Mouse (Mus musculus): ENCODE results near the gene Rab3a. TPM values are rescaled to one million over a fixed set of nuclear protein-coding genes. Genes with fewer than 3 reads are reported as not detected.

Rab3a gene
- polyA plus RNA-seq, 1 experiment from 2014 or later = 180 TPM

Small RNAs within 50 kb of the gene (microRNA-seq; reads per million reads assigned to microRNA genes)
- not detected for gene Mir7240

Other genes starting within 250 kb of the Rab3a start
- gene Rex1bd, start 247.9 kb upstream of the Rab3a start, polyA plus RNA-seq (2015; fragmentation: Nextera tagmentation; extraction: Ambion mirVana) = 150 and 154 TPM in 2 replicates
- 812 and 920 TPM in 2 replicates for gene Uba52, start 243.9 kb upstream of the Rab3a start, polyA plus RNA-seq (2015; fragmentation: Nextera tagmentation; extraction: Ambion mirVana)
- gene Fkbp8, start 227.0 kb upstream of the Rab3a start, polyA plus RNA-seq (2015; fragmentation: Nextera tagmentation; extraction: Ambion mirVana) = 357 and 385 TPM in 2 replicates
- 52.5 and 53.6 TPM in 2 replicates for gene Kxd1, start 226.7 kb upstream of the Rab3a start, polyA plus RNA-seq (2015; fragmentation: Nextera tagmentation; extraction: Ambion mirVana)
- gene Ell, start 215.2 kb upstream of the Rab3a start, polyA plus RNA-seq (2015; fragmentation: Nextera tagmentation; extraction: Ambion mirVana) = 16.5 and 16.6 TPM in 2 replicates
- 87.1 and 105 TPM in 2 replicates for gene Isyna1, start 160.3 kb upstream of the Rab3a start, polyA plus RNA-seq (2015; fragmentation: Nextera tagmentation; extraction: Ambion mirVana)
- gene Ssbp4, start 145.8 kb upstream of the Rab3a start, polyA plus RNA-seq (2015; fragmentation: Nextera tagmentation; extraction: Ambion mirVana) = 81.9 and 101 TPM in 2 replicates
- 0.65 and 0.68 TPM in 2 replicates for gene Lrrc25, start 138.5 kb upstream of the Rab3a start, polyA plus RNA-seq (2015; fragmentation: Nextera tagmentation; extraction: Ambion mirVana)
- gene Gdf15, start 122.2 kb upstream of the Rab3a start, polyA plus RNA-seq (2015; fragmentation: Nextera tagmentation; extraction: Ambion mirVana) = 0.15 TPM in 1 of 2 replicates, not detected in the other
- gene Pgpep1, start 94.3 kb upstream of the Rab3a start, polyA plus RNA-seq (2015; fragmentation: Nextera tagmentation; extraction: Ambion mirVana) = 64.6 and 80.8 TPM in 2 replicates
- gene Lsm4, start 81.4 kb upstream of the Rab3a start, polyA plus RNA-seq (2015; fragmentation: Nextera tagmentation; extraction: Ambion mirVana) = 238 and 239 TPM in 2 replicates
- gene Jund, start 55.7 kb upstream of the Rab3a start, polyA plus RNA-seq (2015; fragmentation: Nextera tagmentation; extraction: Ambion mirVana) = 58.6 and 68.8 TPM in 2 replicates
- gene Iqcn, start 51.2 kb upstream of the Rab3a start, polyA plus RNA-seq (2015; fragmentation: Nextera tagmentation; extraction: Ambion mirVana) = 0.05 and 0.11 TPM in 2 replicates
- gene Gm3336, start 36.1 kb upstream of the Rab3a start, polyA plus RNA-seq (2015; fragmentation: Nextera tagmentation; extraction: Ambion mirVana) = not detected in 2 replicates
- 0.10 TPM in 1 of 2 replicates, not detected in the other for gene Pde4c, start 31.0 kb upstream of the Rab3a start, polyA plus RNA-seq (2015; fragmentation: Nextera tagmentation; extraction: Ambion mirVana)
- 44.8 and 48.0 TPM in 2 replicates for gene Mpv17l2, start 6.3 kb downstream of the Rab3a start, polyA plus RNA-seq (2015; fragmentation: Nextera tagmentation; extraction: Ambion mirVana)
- gene Pik3r2, start 22.0 kb downstream of the Rab3a start, polyA plus RNA-seq (2015; fragmentation: Nextera tagmentation; extraction: Ambion mirVana) = 84.3 and 84.6 TPM in 2 replicates
- gene Mast3, start 50.4 kb downstream of the Rab3a start, polyA plus RNA-seq (2015; fragmentation: Nextera tagmentation; extraction: Ambion mirVana) = 15.8 and 16.0 TPM in 2 replicates
- gene Il12rb1, start 53.8 kb downstream of the Rab3a start, polyA plus RNA-seq (2015; fragmentation: Nextera tagmentation; extraction: Ambion mirVana) = 0.09 TPM in 1 of 2 replicates, not detected in the other
- 5.6 and 5.7 TPM in 2 replicates for gene Arrdc2, start 85.0 kb downstream of the Rab3a start, polyA plus RNA-seq (2015; fragmentation: Nextera tagmentation; extraction: Ambion mirVana)
- gene Kcnn1, start 108.6 kb downstream of the Rab3a start, polyA plus RNA-seq (2015; fragmentation: Nextera tagmentation; extraction: Ambion mirVana) = 11.2 and 13.5 TPM in 2 replicates
- gene Ccdc124, start 119.3 kb downstream of the Rab3a start, polyA plus RNA-seq (2015; fragmentation: Nextera tagmentation; extraction: Ambion mirVana) = 169 and 179 TPM in 2 replicates
- 0.50 and 0.67 TPM in 2 replicates for gene Slc5a5, start 138.1 kb downstream of the Rab3a start, polyA plus RNA-seq (2015; fragmentation: Nextera tagmentation; extraction: Ambion mirVana)
- 3,255 and 3,517 TPM in 2 replicates for gene Rpl18a, start 142.7 kb downstream of the Rab3a start, polyA plus RNA-seq (2015; fragmentation: Nextera tagmentation; extraction: Ambion mirVana)
- 57.0 and 58.2 TPM in 2 replicates for gene Map1s, start 151.3 kb downstream of the Rab3a start, polyA plus RNA-seq (2015; fragmentation: Nextera tagmentation; extraction: Ambion mirVana)

All from forebrain, embryonic 13.5 days (tissue).